Mouse (Mus musculus) WW6 (cell line): ENCODE data around the gene Fam173a.

Experiments used
- DNase-seq: peaks from one replicate; pipeline ENCODE4 v3.0.0-alpha.2; 2013; ENCODE audit warnings: low read depth, low spot score

The Fam173a gene

GRCm38 (mm10) chr17:25801029-25801428 is 8.3 kb upstream of the Fam173a start:
- DNase-seq = no peak

DNA sequence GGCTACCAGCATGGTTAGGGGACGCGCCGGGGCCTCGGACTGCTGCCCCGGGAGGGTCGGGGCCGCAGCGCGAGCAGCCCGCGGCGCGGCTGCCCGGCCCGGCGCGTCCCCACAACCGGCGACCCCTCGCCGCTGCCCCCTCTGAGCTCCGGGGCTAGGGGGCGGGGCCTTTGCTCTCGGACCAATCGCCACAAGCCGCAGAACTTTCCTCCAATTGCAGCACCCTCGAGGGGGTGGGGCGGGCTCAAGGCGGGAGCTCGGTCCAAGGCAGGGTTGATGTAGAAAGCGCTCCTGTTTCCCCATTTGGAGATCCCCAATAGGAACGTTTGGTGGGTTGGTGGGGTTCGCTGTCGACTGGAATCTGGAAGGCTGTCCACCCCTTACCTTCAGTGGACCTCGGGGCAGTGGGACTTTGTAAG is 4.3 kb upstream of the Fam173a start, which contains the start of gene Metrn:
TSS of gene Metrn (minus strand) at position 186 of the 419 bp plus-strand sequence.
- no peak for DNase-seq

- DNase-seq = no peak
Measured at GRCm38 (mm10) chr17:25796211-25796771, 3.6 kb upstream of the Fam173a start.

DNA sequence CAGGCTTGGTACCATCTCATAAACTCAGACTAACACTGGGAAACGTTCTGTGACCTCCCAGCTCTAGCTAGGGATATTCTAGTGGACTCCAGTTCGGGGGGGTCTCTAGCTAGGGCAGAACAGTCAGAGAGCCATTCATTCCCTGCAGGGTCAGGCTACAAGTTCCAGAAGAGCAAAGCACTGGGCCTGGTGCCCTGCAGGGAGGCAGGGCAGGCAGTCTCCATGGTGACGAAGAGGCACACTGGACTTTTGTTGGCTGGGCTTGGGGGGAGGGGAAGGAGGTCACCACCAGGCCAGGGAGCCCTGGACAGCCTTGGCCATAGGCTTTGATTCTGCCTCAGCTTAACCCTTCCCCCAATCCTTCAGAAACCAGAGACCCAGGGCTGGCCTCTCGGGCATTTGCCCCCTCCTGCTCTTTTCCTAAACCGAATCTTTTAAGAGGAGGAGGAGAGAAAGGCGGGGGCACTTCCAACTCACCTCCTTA is 3.0 kb upstream of the Fam173a start, which contains the start of gene AC134908.4:
TSS of gene AC134908.4 (minus strand) at position 51 of the 484 bp plus-strand sequence.
- DNase-seq = no peak

DNA sequence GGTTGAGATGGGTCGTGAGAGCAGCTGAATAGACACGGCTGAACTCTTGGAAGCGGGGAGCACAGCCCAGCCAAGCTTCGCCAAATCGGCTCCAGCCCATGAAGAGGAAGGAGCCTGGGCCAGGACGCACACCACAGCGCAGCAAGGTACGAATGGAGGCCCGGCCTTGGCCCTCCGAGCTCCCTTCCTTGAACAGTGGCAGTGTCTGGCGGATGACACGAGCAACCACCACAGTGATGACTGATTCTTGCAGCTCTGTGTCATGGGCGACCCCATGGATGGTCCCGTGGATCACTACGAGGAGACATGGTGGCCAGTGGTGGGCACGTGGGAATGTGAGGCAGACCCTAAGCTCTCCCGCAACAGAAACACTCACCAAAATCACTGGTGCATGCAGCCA is 2.3 kb upstream of the Fam173a start:
- no peak for DNase-seq

DNA sequence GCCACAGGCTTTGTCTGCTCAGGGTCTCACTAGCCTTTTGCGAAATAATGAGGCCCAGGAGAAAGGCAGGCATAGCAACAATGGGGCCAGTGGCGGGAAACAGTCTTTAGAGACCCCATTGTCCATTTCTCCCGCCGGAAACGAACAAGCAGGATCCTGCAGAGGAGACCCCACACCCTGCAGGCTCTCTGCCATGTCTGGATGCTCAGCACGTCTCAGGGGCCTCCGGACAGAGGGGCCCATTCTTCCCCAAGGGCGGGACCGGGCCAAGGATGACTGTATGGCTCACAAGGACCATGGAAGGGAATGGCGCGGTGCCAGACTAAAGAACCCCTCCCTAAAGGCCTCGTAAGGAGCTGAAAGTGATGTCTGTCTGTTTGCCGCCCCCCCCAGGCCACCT is 1.5 kb upstream of the Fam173a start:
- no peak for DNase-seq

DNA sequence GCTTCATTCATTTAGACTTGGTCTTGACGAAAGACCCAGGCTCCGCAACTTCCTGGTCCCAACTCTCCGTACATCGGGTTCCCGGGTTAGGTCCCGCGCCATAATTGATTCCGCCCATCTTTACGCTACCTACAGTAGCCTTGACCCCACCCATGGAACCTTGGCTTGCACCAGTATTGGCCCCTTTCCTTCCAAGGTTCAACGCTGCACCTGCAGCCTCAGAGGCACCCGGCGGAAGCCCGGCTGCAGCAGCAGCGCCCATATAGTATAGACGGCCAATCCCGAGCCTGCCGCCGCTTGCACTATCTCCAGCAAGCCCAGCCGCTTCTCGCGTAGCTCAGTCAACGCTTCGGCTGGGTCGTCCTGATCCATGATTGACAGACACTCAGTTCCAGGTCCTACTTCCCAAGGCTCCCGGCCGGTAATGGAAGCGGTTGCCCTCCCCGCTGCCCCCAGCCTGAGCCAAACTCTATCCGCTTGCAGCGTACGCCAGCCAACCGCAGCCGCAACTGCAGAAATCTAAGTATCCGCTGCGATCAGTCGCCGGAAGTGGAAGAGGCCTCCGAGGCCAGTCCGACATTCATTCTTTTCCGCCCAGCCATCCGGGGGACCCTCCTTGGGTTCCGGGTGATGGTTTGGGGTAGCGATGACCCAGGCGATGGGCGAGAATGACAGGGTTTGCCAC is 716 bp downstream of the Fam173a start:
- no peak for DNase-seq

GRCm38 (mm10) chr17:25791320-25791842 is 1.3 kb downstream of the Fam173a start:
- DNase-seq = no peak

DNA sequence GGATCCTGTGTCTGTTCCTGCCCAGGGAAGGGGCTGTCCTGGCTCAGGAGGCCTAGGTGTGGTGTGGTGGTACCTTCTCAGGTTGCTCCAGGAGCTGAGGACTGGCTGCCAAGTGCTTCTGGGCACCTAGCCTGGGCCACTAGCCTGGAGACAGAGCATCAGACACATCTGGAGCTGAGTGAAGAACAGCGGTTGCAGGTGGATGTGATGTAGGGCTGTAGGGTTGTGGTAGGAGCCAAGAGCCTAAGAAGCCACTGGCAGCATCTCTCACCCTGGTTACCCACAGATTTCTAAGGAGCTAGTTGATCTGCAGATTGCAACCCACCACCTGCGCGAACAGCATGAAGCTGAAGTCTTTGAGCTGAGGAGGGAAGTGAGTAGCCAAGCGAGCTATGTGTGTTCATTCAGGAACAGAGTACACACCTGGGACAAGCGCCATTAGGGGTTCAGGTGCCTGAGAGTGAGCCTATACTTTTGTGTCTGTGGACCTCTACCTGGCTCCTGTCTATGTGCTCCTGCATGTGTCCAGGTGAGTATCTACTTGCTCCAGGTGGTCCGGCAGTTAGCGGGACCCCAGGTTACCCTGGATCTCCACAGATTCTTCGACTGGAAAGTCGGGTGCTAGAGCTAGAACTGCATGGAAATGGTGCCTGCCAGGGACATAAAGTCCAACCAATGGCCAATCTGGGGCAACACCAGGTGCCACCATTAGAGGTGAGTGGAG is 5.8 kb downstream of the Fam173a start:
- no peak for DNase-seq

DNA sequence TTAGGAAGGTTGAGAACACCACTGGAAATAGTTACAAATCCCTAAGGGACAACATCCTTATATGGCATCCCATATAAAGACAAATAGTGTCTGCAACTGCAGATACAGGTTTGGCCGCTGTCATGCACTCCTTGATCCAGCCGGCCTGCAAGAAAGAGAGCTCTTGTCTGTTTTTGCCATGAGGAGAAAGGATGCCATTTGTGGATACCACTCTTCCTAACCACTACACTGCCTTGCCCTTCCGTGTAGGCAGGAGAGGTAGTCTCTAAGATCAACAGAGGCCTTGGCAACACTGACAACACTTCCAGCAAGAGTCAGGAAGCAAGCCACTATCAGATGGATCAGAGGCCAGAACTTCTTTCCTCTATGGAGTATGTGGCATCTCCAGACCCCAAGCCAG is 6.4 kb downstream of the Fam173a start, which contains the start of gene Ccdc78:
TSS of gene Ccdc78 (plus strand) at position 301 of the 400 bp plus-strand sequence.
- DNase-seq = no peak

GRCm38 (mm10) chr17:25785281-25785745 is 7.4 kb downstream of the Fam173a start, which contains the start of gene Haghl:
Haghl (minus strand) TSS chr17:25785673.
- DNase-seq = peak; percentile 90

GRCm38 (mm10) chr17:25783861-25784574 is 8.7 kb downstream of the Fam173a start:
- no peak for DNase-seq

GRCm38 (mm10) chr17:25783086-25783485 is 9.6 kb downstream of the Fam173a start:
- DNase-seq = no peak

- DNase-seq = no peak
Measured at GRCm38 (mm10) chr17:25781339-25781738, 11.4 kb downstream of the Fam173a start.

GRCm38 (mm10) chr17:25777948-25778347 is 14.8 kb downstream of the Fam173a start:
- DNase-seq = no peak

GRCm38 (mm10) chr17:25775318-25776062 is 17.2 kb downstream of the Fam173a start:
- no peak for DNase-seq

GRCm38 (mm10) chr17:25773549-25774120 is 19.1 kb downstream of the Fam173a start, which contains the start of gene Narfl:
Narfl (plus strand) TSS chr17:25773776.
- DNase-seq = peak; percentile 92

GRCm38 (mm10) chr17:25769331-25769730 is 23.4 kb downstream of the Fam173a start:
- no peak for DNase-seq

- DNase-seq = no peak
Measured at GRCm38 (mm10) chr17:25765886-25766285, 26.8 kb downstream of the Fam173a start.

GRCm38 (mm10) chr17:25762591-25762990 is 30.1 kb downstream of the Fam173a start:
- DNase-seq = no peak
